In the genomic region with DNA sequence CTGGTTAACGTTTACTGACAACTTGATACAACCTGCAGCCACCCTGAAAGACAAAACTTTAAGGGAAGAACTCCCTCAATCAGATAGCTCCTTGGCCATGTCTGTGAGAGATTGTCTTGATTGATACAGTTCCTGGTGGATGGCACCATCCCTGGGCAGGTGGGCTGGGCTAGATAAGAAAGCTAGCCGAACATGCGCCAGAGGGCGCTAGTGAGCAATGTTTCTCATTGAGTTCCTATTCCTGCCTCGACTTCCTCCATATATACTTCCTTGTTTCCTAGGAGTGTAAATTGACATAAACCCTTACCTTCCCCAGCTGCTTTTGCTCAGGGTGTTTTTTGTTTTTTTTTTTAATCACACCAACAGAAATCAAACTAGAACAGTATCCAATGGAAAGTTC, we compare ENCODE assay signal across 9 mouse cellular contexts. TPM values are rescaled to one million over a fixed set of nuclear protein-coding genes. Genes with fewer than 3 reads are reported as not detected.
A peak's percentile ranks its signal among the peaks of the same experiment; 100 is the strongest.
DNase-seq lines count a peak whose midpoint lies in the region; ATAC-seq lines count a peak whose summit lies in the region.
"Had no signal": no experiment of that assay in that cellular context is flagged by ENCODE, and none has a peak within 500 bp of the region (broad histone marks: within the 10 kb centered on the region; RNA-seq: fewer than 3 reads in every experiment).

No protein-coding gene starts in this region.

- no peak for ATAC-seq in liver, embryonic 12.5 days
- ATAC-seq in megakaryocyte-erythroid progenitor cell, adult 5-6 weeks (replicated peaks; ENCODE audit: low FRiP score, low TSS enrichment, poor library complexity, severe bottlenecking) = peak; percentile 76

- DNase-seq in cerebellum, adult 18-20 months = peak; percentile 17 to 31
- DNase-seq in cerebellum, adult 11 months = no peak
- peak; percentile 67 for DNase-seq in liver
- peak; percentile 42 for DNase-seq in c-Kit-negative CD71-positive TER-119-positive erythroid progenitor cells, embryonic 14.5 days (ENCODE audit: low read depth, low spot score)
- peak; percentile 70 for DNase-seq in kidney, postnatal 10 days
- peak; percentile 50 to 69 for DNase-seq in thymus, postnatal 10 days (ENCODE audit: low spot score in 2 of 2)

- H3K4me3 ChIP-seq in liver, embryonic 12.5 days = no peak overlapping the region
- H3K4me3 ChIP-seq: heart, embryonic 13.5 days had no signal

- WGBS in liver, embryonic 12.5 days (ENCODE audit: insufficient replicate concordance) = 21% methylated on average over 5 of the region's 5 CpGs

- H3K36me3 ChIP-seq in liver, embryonic 12.5 days = no peaks in the 10 kb centered on the region
- H3K36me3 ChIP-seq: heart, embryonic 13.5 days had no signal

- H3K9ac ChIP-seq in liver, embryonic 12.5 days = no peak overlapping the region
- H3K9ac ChIP-seq: heart, embryonic 13.5 days had no signal

- H3K27me3 ChIP-seq in liver, embryonic 12.5 days (replicated peaks) = peaks cover 3% of the 10 kb centered on the region; the same call in 1 of the 2 replicates
- H3K27me3 ChIP-seq: heart, embryonic 13.5 days had no signal

- H3K4me2 ChIP-seq in liver, embryonic 12.5 days = no peak overlapping the region
- H3K4me2 ChIP-seq: heart, embryonic 13.5 days had no signal

- no peaks in the 10 kb centered on the region for H3K9me3 ChIP-seq in liver, embryonic 12.5 days (replicated peaks)
- H3K9me3 ChIP-seq: heart, embryonic 13.5 days had no signal

- no peaks in the 10 kb centered on the region for H3K4me1 ChIP-seq in liver, embryonic 12.5 days
- H3K4me1 ChIP-seq: heart, embryonic 13.5 days had no signal

- H3K27ac ChIP-seq in liver, embryonic 12.5 days = no peak overlapping the region
- H3K27ac ChIP-seq: heart, embryonic 13.5 days had no signal

RNA-seq across cellular contexts. Expression of gene Lclat1, which starts 11.3 kb away (rescaled TPM):
- 4.5 and 4.8 TPM in 2 replicates for polyA plus RNA-seq in liver, embryonic 12.5 days (2016; fragmentation: Nextera tagmentation; extraction: Ambion mirVana)
- total RNA-seq in megakaryocyte-erythroid progenitor cell, adult 5-6 weeks (2014; fragmentation: Nextera tagmentation) = 6.8 and 8.7 TPM in 2 replicates
- total RNA-seq in megakaryocyte-erythroid progenitor cell, adult 5-6 weeks (2017) = 7.5 and 16.8 TPM in 2 replicates
